Mouse (Mus musculus): ENCODE data around the gene Selenov. TPM values are rescaled to one million over a fixed set of nuclear protein-coding genes. Genes with fewer than 3 reads are reported as not detected.

Selenov gene
- polyA plus RNA-seq, 1 experiment from 2014 or later = 1.00 TPM

DNA sequence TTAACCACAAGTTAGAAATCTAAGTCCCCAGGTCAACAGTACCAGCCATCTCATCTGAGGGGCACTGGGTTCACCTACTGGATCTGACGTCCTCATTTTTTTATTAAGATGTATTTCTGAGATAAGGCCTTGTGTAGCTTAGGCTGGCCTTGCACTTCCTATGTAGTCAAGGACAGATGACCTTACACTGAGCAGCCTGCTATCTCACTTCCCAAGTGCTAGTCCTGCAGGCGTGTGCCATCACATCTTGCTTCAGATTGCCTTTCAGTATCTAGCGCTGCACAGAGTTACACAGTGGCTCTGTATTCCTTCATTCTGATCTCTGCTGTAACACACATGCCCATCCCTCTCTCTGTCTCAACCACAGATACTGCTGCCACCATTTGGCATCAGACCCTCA, 27.1 kb upstream of the Selenov start:
- Histone ChIP-seq H3K4me2 (replicated peaks) (no peak overlapping the region), H3K9ac (replicated peaks) (no peak overlapping the region), H3K4me3 (replicated peaks) (no peak overlapping the region), H3K4me1 (replicated peaks) (no peaks in the 10 kb centered on the region), H3K9me3 (no peaks in the 10 kb centered on the region), H3K36me3 (peaks cover 91% of the 10 kb centered on the region), H3K27ac (no peak overlapping the region), H3K27me3 (no peaks in the 10 kb centered on the region)
- no peak for ATAC-seq
- 87% methylated on average over 3 of the region's 3 CpGs for WGBS

DNA sequence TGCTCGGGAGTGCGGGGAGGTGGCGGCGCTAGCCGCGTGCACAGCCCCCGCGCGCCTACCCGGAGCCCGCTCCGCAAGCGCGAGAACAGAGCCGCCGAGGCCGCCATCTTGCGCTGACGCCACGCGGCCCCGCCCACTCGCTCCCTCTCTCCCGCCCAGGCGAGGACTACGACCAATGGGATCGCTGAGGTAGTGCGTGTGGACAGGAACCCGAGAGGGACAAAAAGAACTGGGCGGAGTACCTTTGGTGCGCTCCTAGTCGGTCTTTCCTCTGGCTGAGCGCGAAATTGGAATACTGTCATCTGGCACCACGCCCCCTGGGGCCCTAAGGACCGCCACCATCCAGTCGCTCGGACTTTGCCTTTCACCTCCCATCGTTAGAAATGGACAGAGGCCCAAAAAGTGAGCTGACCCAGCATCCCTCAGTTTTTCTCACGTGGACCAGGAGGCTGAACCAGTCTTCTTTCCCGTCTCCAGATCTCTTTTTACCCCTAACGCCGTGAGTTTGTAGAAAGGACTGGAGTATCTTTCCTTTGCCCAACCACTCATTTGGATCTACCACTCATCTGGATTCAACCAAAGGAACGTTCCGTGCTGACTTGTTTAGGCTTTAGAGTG, 21.0 kb upstream of the Selenov start, which contains the start of gene Timm50:
Timm50 (minus strand) TSS at position 147 of the 618 bp plus-strand sequence.
- Histone ChIP-seq H3K9ac (replicated peaks) (peak within 1 kb of the TSS; percentile 87), H3K4me2 (replicated peaks) (peak within 1 kb of the TSS; percentile 92), H3K4me3 (replicated peaks) (peak within 1 kb of the TSS; percentile 85), H3K27ac (peak within 1 kb of the TSS; percentile 81), H3K36me3 (peaks cover 63% of the 10 kb centered on the region), H3K4me1 (replicated peaks) (peaks cover 32% of the 10 kb centered on the region), H3K9me3 (no peaks in the 10 kb centered on the region), H3K27me3 (no peaks in the 10 kb centered on the region)
- 1% methylated on average over 44 of the region's 45 CpGs for WGBS
- peak; percentile 98 for ATAC-seq

DNA sequence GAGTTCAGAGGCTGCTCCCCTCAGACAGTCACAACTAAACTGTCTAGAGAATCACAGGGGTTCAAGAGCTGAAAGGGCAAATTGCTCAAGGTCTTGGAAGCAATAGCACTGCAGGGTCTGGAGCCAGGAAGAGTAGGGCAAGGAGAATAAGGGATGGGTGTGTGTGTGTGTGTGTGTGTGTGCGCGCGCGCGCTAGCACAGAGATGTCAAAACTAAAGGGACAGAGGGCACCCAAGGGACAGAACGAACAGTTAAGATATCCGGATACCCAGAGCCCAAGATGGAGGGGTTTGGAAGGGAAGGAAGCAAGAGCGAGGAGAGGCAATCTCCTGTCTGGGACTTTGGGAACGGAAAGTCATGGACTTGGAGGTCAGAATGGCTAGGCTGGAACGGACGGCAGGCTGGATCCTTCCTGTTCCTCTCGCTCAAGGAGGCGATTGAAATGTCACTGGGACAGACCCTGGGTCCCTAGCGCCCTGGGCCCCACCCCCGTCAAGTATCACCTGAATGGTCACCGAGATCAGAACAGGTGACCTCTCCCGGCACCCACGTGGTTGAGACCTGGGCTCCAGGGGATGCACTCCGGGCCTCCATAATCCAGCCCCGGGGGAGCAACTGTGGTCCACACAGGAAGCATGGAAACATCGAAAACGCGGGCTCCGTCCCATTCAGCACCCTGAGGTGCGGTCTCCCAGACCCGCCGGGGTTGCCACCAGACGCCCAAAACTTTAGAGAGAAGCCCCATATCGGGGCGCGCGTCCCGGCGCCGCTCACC, 20.4 kb upstream of the Selenov start:
- Histone ChIP-seq H3K36me3 (peaks cover 63% of the 10 kb centered on the region), H3K9ac (replicated peaks) (peak overlapping the region; percentile 87), H3K4me2 (replicated peaks) (peak overlapping the region; percentile 92), H3K9me3 (no peaks in the 10 kb centered on the region), H3K4me1 (replicated peaks) (peaks cover 32% of the 10 kb centered on the region), H3K27ac (peak overlapping the region; percentile 81), H3K4me3 (replicated peaks) (peak overlapping the region; percentile 85), H3K27me3 (no peaks in the 10 kb centered on the region)
- WGBS = 6% methylated on average over 35 of the region's 35 CpGs
- ATAC-seq = peak; percentile 68

DNA sequence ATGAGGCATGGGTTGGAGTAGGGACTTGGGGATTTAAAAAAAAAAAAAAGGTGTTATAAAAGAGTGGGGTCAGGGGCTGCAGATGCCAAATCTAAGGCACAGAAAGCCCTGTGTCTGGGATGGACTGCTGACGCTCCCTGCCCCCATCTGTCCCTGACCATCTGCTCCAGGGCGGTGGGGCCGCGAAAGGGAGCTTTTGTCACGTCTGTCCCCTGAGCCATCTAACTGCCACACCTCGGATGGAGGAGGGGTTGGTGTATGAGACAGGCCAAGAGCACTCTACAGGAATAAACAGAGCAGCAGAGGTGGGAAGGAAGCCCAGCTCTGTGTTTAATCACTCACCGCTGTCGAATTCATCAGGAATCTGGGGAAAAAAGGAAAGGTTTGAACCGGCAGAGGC, 18.8 kb upstream of the Selenov start:
- Histone ChIP-seq H3K27me3 (no peaks in the 10 kb centered on the region), H3K9ac (replicated peaks) (0 out of 2 replicates have a peak overlapping the region, but pooled peaks have one; percentile 14), H3K4me3 (replicated peaks) (0 out of 2 replicates have a peak overlapping the region, but pooled peaks have one; percentile 85), H3K9me3 (no peaks in the 10 kb centered on the region), H3K36me3 (peaks cover 63% of the 10 kb centered on the region), H3K4me2 (replicated peaks) (peak overlapping the region; percentile 92), H3K4me1 (replicated peaks) (peaks cover 32% of the 10 kb centered on the region), H3K27ac (peak overlapping the region; percentile 39; the same call in 1 of the 2 replicates)
- ATAC-seq = no peak
- WGBS = 48% methylated on average over 9 of the region's 9 CpGs

DNA sequence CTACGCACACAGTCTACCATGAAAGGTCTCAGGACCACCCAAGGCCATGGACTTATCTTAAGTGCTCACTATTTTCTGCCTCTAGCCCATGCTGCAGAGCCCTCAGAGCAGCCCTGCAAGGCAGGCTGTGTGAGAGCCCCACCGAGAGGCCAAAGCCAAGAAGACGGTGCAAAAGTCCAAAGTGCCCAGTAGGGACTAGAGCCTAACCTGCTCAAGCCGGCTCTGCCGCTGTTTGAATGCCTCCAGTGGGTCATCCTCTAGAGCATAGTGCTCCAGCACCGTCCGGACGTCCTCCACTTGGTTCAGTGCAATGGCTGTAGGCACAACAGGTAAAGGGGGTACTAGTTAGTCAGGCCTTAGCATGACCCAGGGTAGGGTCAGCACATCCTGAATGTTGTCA, 15.2 kb upstream of the Selenov start:
- Histone ChIP-seq H3K36me3 (peaks cover 56% of the 10 kb centered on the region), H3K4me2 (replicated peaks) (no peak overlapping the region), H3K9ac (replicated peaks) (no peak overlapping the region), H3K9me3 (no peaks in the 10 kb centered on the region), H3K27ac (no peak overlapping the region), H3K4me1 (replicated peaks) (peaks cover 51% of the 10 kb centered on the region), H3K4me3 (replicated peaks) (no peak overlapping the region), H3K27me3 (no peaks in the 10 kb centered on the region)
- ATAC-seq = no peak
- WGBS = 91% methylated on average over 8 of the region's 8 CpGs

DNA sequence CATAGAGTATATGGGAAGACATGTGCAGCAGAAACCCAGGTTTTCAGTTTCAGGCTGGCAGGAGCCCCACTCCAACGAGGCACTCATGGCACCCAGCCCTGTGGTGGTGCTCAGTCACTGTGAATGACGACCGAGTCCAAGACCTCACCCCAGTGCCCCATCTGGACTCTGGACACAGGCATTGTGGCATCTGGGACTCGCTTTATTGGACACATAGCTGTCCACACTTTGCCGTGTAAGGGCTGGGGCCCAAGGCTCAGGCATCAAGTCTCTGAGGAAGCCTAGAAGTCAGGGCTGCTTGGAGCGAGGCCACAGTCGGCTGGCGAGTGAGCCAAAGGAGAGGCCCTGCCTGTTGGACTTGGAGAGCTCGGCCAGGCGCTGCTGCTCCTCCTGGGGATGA, 14.7 kb upstream of the Selenov start:
- H3K4me1 ChIP-seq (replicated peaks) = peaks cover 49% of the 10 kb centered on the region
- WGBS = 91% methylated on average over 10 of the region's 10 CpGs
- no peaks in the 10 kb centered on the region for H3K27me3 ChIP-seq
- H3K9me3 ChIP-seq = no peaks in the 10 kb centered on the region
- no peak overlapping the region for H3K27ac ChIP-seq
- H3K4me2 ChIP-seq (replicated peaks) = no peak overlapping the region
- no peak for ATAC-seq
- no peak overlapping the region for H3K4me3 ChIP-seq (replicated peaks)
- H3K36me3 ChIP-seq = peaks cover 56% of the 10 kb centered on the region
- H3K9ac ChIP-seq (replicated peaks) = no peak overlapping the region

DNA sequence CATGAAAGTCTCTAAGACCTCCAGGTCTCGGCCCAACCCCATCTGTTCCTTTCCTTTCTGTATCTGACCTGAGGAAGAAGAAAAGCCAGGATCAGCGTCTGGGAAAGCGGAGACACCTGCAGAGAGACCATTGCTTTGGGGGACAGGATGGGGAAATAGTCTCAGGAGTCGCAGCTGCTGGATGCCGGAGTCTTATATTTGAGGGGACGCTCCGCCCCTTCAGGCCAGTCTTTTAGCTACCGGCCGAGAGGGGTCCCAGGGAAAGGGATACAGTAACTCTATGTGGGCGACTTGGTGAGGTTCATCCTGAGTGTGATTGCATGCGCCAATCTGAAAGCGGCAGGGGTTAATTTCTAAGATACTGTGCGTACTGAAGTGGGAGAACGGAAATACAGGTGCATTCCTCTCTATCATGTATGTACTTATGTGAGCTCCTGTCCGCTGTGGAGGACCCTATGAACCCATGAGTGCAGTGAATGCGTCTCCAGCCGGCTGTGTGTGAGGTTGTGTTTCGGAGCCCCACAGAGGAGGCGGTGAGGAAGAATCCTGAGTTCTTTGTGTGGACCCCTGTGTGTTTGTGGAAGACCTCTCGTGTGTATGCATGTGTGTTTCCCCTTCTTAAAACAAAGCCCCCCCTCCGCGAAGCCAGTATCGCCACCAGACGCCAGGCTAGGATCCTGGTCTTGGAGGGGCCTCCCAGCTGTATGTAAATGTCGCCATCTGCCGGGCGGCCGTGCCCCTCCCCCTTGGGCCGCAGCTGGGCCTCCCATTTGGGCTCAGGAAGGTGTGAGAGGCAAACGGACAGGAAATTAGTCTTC, 10.8 kb upstream of the Selenov start, which contains the start of gene Dll3:
Dll3 (minus strand) TSS at position 623 of the 818 bp plus-strand sequence.
- H3K27ac ChIP-seq = peak within 1 kb of the TSS; percentile 92
- peaks cover 47% of the 10 kb centered on the region for H3K4me1 ChIP-seq (replicated peaks)
- H3K36me3 ChIP-seq = peaks cover 22% of the 10 kb centered on the region
- H3K4me2 ChIP-seq (replicated peaks) = peak within 1 kb of the TSS; percentile 77
- peaks cover 5% of the 10 kb centered on the region for H3K27me3 ChIP-seq
- 2% methylated on average over 30 of the region's 30 CpGs for WGBS
- peak; percentile 75 for ATAC-seq
- no peaks in the 10 kb centered on the region for H3K9me3 ChIP-seq
- peak within 1 kb of the TSS; percentile 84 for H3K9ac ChIP-seq (replicated peaks)
- peak within 1 kb of the TSS; percentile 63 for H3K4me3 ChIP-seq (replicated peaks)

DNA sequence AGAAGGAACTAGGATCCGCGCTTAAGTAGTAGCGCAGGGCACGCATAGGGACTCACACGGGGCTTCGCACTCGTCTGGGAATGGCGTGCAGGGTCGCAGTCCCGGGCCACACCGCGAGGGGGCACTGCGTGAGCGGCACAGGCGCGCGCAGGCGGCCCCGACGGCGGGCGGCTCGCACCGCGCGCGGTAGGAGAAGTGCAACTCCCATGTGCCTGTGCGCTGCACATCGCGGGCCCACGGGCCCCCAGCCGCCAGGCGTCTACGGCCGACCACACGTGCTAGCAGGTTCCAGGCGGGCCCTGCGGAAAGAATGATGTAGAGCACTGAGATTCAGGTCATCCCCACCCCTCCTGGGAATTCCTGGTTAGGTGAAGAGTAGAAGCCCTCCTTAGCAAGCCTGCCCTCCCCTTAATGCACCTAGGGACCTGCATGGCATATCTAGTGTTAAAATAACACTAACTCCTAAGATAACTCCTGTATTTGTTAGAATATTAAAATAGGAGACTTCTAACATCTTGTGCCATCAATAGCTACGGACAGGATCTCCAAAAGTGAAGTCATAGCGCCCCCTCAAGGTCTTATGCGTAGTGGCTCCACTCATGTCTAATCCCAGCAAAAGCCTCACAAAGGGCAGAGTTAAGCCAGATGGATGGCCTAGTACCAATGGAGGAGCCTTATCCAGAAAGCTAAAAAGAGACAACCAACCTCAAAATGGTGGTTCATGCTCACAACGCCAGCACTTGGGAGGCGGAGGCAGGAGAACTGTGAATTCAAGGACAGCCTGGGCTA, 8.0 kb upstream of the Selenov start:
- H3K4me1 ChIP-seq (replicated peaks) = peaks cover 65% of the 10 kb centered on the region
- H3K4me3 ChIP-seq (replicated peaks) = peak overlapping the region; percentile 63
- ATAC-seq = peak; percentile 18; the same call in 1 of the 2 replicates
- H3K4me2 ChIP-seq (replicated peaks) = peak overlapping the region; percentile 77
- H3K9me3 ChIP-seq = no peaks in the 10 kb centered on the region
- peak overlapping the region; percentile 62 for H3K27ac ChIP-seq
- WGBS = 10% methylated on average over 43 of the region's 43 CpGs
- peaks cover 22% of the 10 kb centered on the region for H3K27me3 ChIP-seq
- H3K36me3 ChIP-seq = no peaks in the 10 kb centered on the region
- peak overlapping the region; percentile 61 for H3K9ac ChIP-seq (replicated peaks)

DNA sequence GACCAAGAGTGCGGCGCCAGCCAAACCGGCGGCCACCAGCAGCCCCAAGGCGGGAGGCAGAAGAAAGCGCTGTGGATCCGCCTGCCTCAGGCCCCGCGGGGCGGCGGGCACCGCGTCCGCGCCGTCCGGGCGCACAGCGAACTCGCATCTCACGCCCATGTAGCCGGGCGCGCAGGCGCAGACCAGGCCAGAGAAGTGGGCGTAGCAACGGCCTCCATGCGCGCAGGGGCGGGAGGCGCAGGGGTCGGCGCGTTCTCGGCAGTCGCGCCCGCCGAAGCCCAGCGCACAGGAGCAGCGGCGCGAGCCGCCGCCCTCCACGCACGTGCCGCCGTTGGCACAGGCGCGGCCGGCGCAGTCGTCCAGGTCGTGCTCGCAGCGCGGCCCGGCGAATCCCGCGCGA, 3.5 kb upstream of the Selenov start:
- peak overlapping the region; percentile 76 for H3K4me2 ChIP-seq (replicated peaks)
- peak; percentile 63 for ATAC-seq
- no peak overlapping the region for H3K27ac ChIP-seq
- H3K9me3 ChIP-seq = no peaks in the 10 kb centered on the region
- peaks cover 51% of the 10 kb centered on the region for H3K4me1 ChIP-seq (replicated peaks)
- peaks cover 63% of the 10 kb centered on the region for H3K27me3 ChIP-seq
- peak overlapping the region; percentile 55 for H3K4me3 ChIP-seq (replicated peaks)
- 0 out of 2 replicates have a peak, but pooled peaks cover 2% of the 10 kb centered on the region for H3K36me3 ChIP-seq
- under 1% methylated on average over 63 of the region's 63 CpGs for WGBS
- H3K9ac ChIP-seq (replicated peaks) = peak overlapping the region; percentile 74

DNA sequence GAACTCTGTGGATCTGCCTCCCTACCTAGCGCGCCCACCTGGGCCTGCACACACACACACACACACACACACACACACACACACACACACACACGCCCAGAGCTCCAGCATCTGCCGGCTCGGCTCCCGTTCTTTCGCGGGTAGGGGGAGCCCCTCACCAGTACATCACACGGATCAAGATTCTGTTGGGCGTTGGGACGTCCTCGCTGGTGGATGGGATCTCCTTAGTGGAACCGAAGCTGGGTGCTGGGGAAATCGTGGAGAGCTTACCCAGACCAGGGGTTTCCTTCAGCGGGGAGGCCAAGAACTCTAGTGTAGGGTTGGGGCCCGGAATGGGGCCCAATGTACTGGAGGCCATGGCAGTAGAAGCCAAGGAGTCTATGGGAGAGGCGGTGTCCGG, 821 bp downstream of the Selenov start:
- Histone ChIP-seq H3K4me3 (replicated peaks) (peak overlapping the region; percentile 25), H3K27ac (no peak overlapping the region), H3K4me1 (replicated peaks) (peaks cover 40% of the 10 kb centered on the region), H3K36me3 (0 out of 2 replicates have a peak, but pooled peaks cover 2% of the 10 kb centered on the region), H3K27me3 (peaks cover 66% of the 10 kb centered on the region), H3K9ac (replicated peaks) (peak overlapping the region; percentile 36; the same call in 1 of the 2 replicates), H3K9me3 (no peaks in the 10 kb centered on the region), H3K4me2 (replicated peaks) (peak overlapping the region; percentile 49)
- peak; percentile 25; the same call in 1 of the 2 replicates for ATAC-seq
- WGBS = 2% methylated on average over 18 of the region's 18 CpGs

DNA sequence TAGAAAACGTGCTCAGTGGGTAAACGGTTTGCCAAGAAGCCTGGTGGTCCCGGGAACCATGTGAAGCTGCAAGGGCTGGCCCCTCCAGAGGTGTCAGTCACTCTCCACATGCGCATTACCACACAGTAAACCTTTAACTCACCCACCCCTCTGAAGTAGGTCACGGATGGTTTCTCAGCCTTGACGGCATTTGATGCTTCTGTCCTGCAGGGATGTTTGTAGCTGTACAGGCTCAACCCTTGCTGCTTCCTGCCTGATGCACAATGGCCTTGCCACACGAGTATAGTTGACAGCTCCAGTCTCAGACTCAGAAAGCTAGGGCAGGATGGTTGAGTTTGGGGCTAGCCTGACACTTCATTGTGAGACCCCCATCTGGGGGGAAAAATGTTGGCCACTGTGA, 10.4 kb downstream of the Selenov start:
- Histone ChIP-seq H3K9ac (replicated peaks) (no peak overlapping the region), H3K4me2 (replicated peaks) (no peak overlapping the region), H3K27me3 (no peaks in the 10 kb centered on the region), H3K36me3 (no peaks in the 10 kb centered on the region), H3K9me3 (no peaks in the 10 kb centered on the region), H3K27ac (no peak overlapping the region), H3K4me1 (replicated peaks) (peaks cover 20% of the 10 kb centered on the region), H3K4me3 (replicated peaks) (no peak overlapping the region)
- 82% methylated on average over 7 of the region's 7 CpGs for WGBS
- ATAC-seq = no peak

All from midbrain, embryonic 13.5 days (tissue).